Mouse (Mus musculus): ENCODE results near the gene Rasgrp2. TPM values are rescaled to one million over a fixed set of nuclear protein-coding genes. Genes with fewer than 3 reads are reported as not detected.

Gene Rasgrp2
- polyA plus RNA-seq, 1 experiment from 2014 or later: 116 TPM

GRCm38 (mm10) chr19:6421211-6421590 lies 22.1 kb downstream of the Rasgrp2 start:
- H3K27ac ChIP-seq: no peak overlapping the region
- ATAC-seq (replicated peaks; ENCODE audit: low FRiP score, low read depth) (no peak), DNase-seq (ENCODE audit: low spot score) (no peak)
- 72% methylated on average over 9 of the region's 9 CpGs for WGBS
- no peak overlapping the region for H3K4me3 ChIP-seq (replicated peaks; ENCODE audit: low read depth, low read length)
- no peak overlapping the region for H3K9ac ChIP-seq (ENCODE audit: low read depth, low read length)
- H3K36me3 ChIP-seq (ENCODE audit: insufficient read depth, low read length): no peaks in the 10 kb centered on the region
- no peaks in the 10 kb centered on the region for H3K9me3 ChIP-seq (replicated peaks; ENCODE audit: low read length)
- peaks cover 25% of the 10 kb centered on the region for H3K27me3 ChIP-seq (ENCODE audit: insufficient read depth, low read length)
- TF ChIP-seq CTCF (IDR thresholded peaks at IDR 0.05; ENCODE audit: low read depth): no peak
- H3K4me2 ChIP-seq (ENCODE audit: low read length): no peak overlapping the region
- peaks cover 3% of the 10 kb centered on the region; the same call in 1 of the 2 replicates for H3K4me1 ChIP-seq (replicated peaks; ENCODE audit: insufficient read depth, low read length)

GRCm38 (mm10) chr19:6422014-6422413 lies 22.9 kb downstream of the Rasgrp2 start:
- H3K9me3 ChIP-seq (replicated peaks; ENCODE audit: low read length): no peaks in the 10 kb centered on the region
- no peak for DNase-seq (ENCODE audit: low spot score)
- peaks cover 31% of the 10 kb centered on the region for H3K27me3 ChIP-seq (ENCODE audit: insufficient read depth, low read length)
- no peak for TF ChIP-seq CTCF (IDR thresholded peaks at IDR 0.05; ENCODE audit: low read depth)
- no peaks in the 10 kb centered on the region for H3K4me1 ChIP-seq (replicated peaks; ENCODE audit: insufficient read depth, low read length)
- WGBS: 79% methylated on average over 7 of the region's 7 CpGs
- H3K4me3 ChIP-seq (replicated peaks; ENCODE audit: low read depth, low read length): no peak overlapping the region
- H3K4me2 ChIP-seq (ENCODE audit: low read length): no peak overlapping the region
- no peak overlapping the region for H3K9ac ChIP-seq (ENCODE audit: low read depth, low read length)
- no peaks in the 10 kb centered on the region for H3K36me3 ChIP-seq (ENCODE audit: insufficient read depth, low read length)
- no peak overlapping the region for H3K27ac ChIP-seq
- no peak for ATAC-seq (replicated peaks; ENCODE audit: low FRiP score, low read depth)

GRCm38 (mm10) chr19:6423241-6423640 lies 24.1 kb downstream of the Rasgrp2 start:
- WGBS: 83% methylated on average over 16 of the region's 16 CpGs
- ATAC-seq (replicated peaks; ENCODE audit: low FRiP score, low read depth): no peak
- Histone ChIP-seq H3K9me3 (replicated peaks; ENCODE audit: low read length) (no peaks in the 10 kb centered on the region), H3K9ac (ENCODE audit: low read depth, low read length) (no peak overlapping the region), H3K4me3 (replicated peaks; ENCODE audit: low read depth, low read length) (no peak overlapping the region), H3K27me3 (ENCODE audit: insufficient read depth, low read length) (peaks cover 43% of the 10 kb centered on the region), H3K4me2 (ENCODE audit: low read length) (no peak overlapping the region), H3K36me3 (ENCODE audit: insufficient read depth, low read length) (no peaks in the 10 kb centered on the region), H3K27ac (no peak overlapping the region), H3K4me1 (replicated peaks; ENCODE audit: insufficient read depth, low read length) (peaks cover 7% of the 10 kb centered on the region)
- DNase-seq (ENCODE audit: low spot score): no peak
- no peak for TF ChIP-seq CTCF (IDR thresholded peaks at IDR 0.05; ENCODE audit: low read depth)

GRCm38 (mm10) chr19:6424137-6424881 lies 25.2 kb downstream of the Rasgrp2 start:
- Histone ChIP-seq H3K36me3 (ENCODE audit: insufficient read depth, low read length) (no peaks in the 10 kb centered on the region), H3K4me2 (ENCODE audit: low read length) (no peak overlapping the region), H3K4me3 (replicated peaks; ENCODE audit: low read depth, low read length) (no peak overlapping the region), H3K9ac (ENCODE audit: low read depth, low read length) (no peak overlapping the region), H3K27me3 (ENCODE audit: insufficient read depth, low read length) (peaks cover 47% of the 10 kb centered on the region), H3K4me1 (replicated peaks; ENCODE audit: insufficient read depth, low read length) (peaks cover 12% of the 10 kb centered on the region), H3K9me3 (replicated peaks; ENCODE audit: low read length) (no peaks in the 10 kb centered on the region), H3K27ac (no peak overlapping the region)
- no peak for TF ChIP-seq CTCF (IDR thresholded peaks at IDR 0.05; ENCODE audit: low read depth)
- ATAC-seq (replicated peaks; ENCODE audit: low FRiP score, low read depth) (no peak), DNase-seq (ENCODE audit: low spot score) (no peak)
- 58% methylated on average over 8 of the region's 8 CpGs for WGBS

GRCm38 (mm10) chr19:6425595-6425994 lies 26.5 kb downstream of the Rasgrp2 start:
- 33% methylated on average over 5 of the region's 5 CpGs for WGBS
- H3K9ac ChIP-seq (ENCODE audit: low read depth, low read length): no peak overlapping the region
- no peaks in the 10 kb centered on the region for H3K9me3 ChIP-seq (replicated peaks; ENCODE audit: low read length)
- peaks cover 47% of the 10 kb centered on the region for H3K27me3 ChIP-seq (ENCODE audit: insufficient read depth, low read length)
- H3K36me3 ChIP-seq (ENCODE audit: insufficient read depth, low read length): no peaks in the 10 kb centered on the region
- H3K4me2 ChIP-seq (ENCODE audit: low read length): no peak overlapping the region
- H3K4me1 ChIP-seq (replicated peaks; ENCODE audit: insufficient read depth, low read length): peaks cover 12% of the 10 kb centered on the region
- no peak for TF ChIP-seq CTCF (IDR thresholded peaks at IDR 0.05; ENCODE audit: low read depth)
- no peak overlapping the region for H3K4me3 ChIP-seq (replicated peaks; ENCODE audit: low read depth, low read length)
- DNase-seq (ENCODE audit: low spot score) (no peak), ATAC-seq (replicated peaks; ENCODE audit: low FRiP score, low read depth) (no peak)
- H3K27ac ChIP-seq: no peak overlapping the region

- 14% methylated on average over 13 of the region's 13 CpGs for WGBS
- Histone ChIP-seq H3K27ac (no peak overlapping the region), H3K4me1 (replicated peaks; ENCODE audit: insufficient read depth, low read length) (peaks cover 12% of the 10 kb centered on the region), H3K4me3 (replicated peaks; ENCODE audit: low read depth, low read length) (no peak overlapping the region), H3K36me3 (ENCODE audit: insufficient read depth, low read length) (no peaks in the 10 kb centered on the region), H3K4me2 (ENCODE audit: low read length) (no peak overlapping the region), H3K9me3 (replicated peaks; ENCODE audit: low read length) (no peaks in the 10 kb centered on the region), H3K27me3 (ENCODE audit: insufficient read depth, low read length) (peaks cover 46% of the 10 kb centered on the region), H3K9ac (ENCODE audit: low read depth, low read length) (no peak overlapping the region)
- ATAC-seq (replicated peaks; ENCODE audit: low FRiP score, low read depth) (no peak), DNase-seq (ENCODE audit: low spot score) (peak; percentile 77)
- no peak for TF ChIP-seq CTCF (IDR thresholded peaks at IDR 0.05; ENCODE audit: low read depth)
These were observed 27.8 kb downstream of the Rasgrp2 start for GRCm38 (mm10) chr19:6426703-6427500.

Measured in kidney, postnatal 0 days (tissue).